Mouse (Mus musculus) right cerebral cortex, postnatal 36 days (tissue): Measurements from ENCODE around the gene Rfpl4b.
A peak's percentile ranks its signal among the peaks of the same experiment; 100 is the strongest.
"Not testable (repeated sequence)": the region's sequence is repeated elsewhere in the genome, so short reads cannot be mapped to it uniquely, and the experiment has no call there.

ENCODE experiments used
- DNase-seq, 2 experiments: peaks; one replicate each; pipeline ENCODE4 v3.0.0; 2022; ENCODE audit warnings: low spot score in 2 of 2, mixed read lengths in 1 of 2

Gene Rfpl4b

DNA sequence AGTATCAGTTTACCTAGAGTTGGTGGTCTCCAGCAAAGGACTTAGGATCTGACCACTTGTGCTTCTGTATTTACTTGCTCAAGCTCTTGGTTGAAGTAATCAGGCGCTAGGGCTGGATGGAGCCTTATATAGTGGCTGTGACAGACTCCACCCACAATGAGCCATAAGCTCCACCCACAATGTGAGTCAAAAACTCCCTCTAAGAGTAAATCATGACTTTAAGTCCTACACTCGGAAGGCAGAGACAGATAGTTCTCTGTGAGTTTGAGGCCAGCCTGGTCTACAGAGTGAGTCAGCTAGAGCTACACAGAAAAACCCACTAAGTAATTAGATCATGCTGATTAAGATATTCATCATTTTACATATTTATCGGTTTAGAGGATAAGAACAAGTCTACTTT is at the start of gene Rfpl4b:
Gene Rfpl4b (minus strand): TSS at position 101 of the 400 bp plus-strand sequence.
- DNase-seq = no peak

DNA sequence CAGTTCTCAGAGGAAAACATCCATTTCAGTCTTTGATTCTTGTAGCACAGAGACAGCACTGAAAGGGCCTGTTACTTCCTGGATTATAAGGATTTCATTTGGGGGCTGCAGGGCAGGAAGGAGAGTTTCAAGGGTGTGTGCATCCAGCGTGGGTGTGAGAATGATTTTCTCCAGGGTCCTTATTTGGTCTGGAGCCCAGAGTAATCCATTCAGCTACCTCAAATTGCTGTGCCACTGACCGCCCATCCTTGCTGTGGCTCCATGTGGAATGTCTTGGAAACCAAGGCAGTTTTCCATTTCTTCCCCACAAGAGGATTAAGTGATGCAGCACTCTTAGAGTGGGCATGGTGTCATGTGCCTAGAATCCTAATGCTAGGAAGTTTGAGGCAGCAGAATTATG is 33.6 kb upstream of the Rfpl4b start:
- DNase-seq = no peak

DNA sequence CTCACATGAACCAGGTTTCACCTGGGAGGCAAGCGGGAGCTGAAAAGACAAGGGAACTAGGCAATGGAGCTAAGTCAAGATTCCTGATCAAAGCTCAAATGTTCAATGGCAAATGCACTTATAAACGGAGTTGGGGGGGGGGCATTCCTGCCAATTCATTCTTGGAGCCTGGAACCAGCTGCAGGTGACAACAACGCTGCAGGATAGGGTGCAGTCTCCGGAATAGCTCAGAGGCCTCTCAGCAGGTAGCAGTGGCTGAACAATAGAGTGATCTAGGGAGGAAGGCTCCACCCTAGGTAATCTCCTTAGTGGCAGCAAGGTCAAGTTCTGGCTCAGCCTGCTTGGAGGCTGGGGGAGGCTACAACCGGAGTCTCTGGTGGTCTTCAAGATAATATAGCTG is 28.4 kb upstream of the Rfpl4b start:
- DNase-seq = not testable (repeated sequence)

DNA sequence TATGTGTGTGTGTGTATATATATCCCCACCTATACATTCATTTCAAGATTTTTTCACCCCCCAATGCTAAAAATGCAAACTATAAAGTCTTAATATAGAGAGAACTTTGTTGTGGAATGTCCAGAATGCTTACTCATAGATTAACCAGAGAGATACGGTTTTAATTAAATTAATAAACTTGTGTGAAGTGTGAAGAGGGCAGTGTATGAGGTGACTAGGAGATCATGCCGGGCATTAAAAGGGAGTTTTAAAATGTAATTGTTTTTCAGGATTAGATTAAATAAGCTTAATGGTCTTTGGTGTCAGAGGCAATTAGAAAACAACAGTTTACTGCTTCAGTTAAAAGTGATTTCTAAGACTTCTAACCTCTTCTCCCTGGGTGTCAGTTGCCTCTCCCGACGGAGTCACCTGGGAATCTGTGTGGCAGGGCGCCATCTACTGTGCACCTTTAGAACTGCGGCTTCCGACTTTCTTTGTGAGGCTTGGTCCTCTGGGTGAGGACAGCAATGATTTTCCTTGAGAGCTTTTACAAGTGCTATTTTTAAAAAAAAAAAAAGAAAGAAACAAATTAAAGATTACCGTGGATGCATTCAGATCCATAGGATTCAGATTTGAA is 27.4 kb upstream of the Rfpl4b start:
- DNase-seq = peak; percentile 42 to 53

DNA sequence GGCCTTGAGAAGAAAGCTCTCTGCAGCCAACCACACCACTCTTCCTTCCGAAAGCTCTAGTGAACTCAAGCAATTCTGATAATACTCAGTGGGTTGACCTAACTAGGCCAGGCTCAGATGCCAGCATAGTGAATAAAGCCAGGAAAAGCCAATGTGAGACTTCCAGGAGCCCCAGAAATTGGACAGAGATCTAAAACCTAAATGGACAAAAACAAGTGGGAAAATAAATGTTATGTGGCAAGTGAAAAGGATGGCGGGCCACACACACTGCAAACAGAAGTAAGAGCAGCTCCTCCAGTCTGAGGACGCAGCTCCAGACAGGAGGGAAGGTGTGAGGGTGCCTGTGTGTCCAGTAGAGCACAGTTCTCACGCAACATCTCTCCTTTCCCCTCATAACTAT is 26.7 kb upstream of the Rfpl4b start:
- DNase-seq = no peak

DNA sequence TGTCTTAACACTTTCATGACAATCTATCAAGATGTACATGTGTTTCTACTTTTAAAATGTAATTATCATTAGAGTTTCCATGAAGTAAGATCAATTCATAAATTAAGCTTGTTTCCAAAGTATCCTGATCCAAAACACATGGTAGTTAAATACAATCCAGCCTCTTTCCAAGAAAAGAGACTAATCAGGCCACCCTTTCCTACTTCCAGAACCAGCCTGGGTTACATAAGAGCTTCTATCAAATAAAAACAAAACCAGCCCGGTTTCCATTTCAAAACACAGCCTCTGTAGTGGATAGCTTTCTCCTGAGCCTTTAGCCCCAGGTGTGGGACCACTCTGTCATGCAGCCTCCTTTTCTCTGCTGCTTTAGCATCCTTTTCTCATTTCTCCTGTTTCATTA is 2.2 kb upstream of the Rfpl4b start:
- DNase-seq = no peak

DNA sequence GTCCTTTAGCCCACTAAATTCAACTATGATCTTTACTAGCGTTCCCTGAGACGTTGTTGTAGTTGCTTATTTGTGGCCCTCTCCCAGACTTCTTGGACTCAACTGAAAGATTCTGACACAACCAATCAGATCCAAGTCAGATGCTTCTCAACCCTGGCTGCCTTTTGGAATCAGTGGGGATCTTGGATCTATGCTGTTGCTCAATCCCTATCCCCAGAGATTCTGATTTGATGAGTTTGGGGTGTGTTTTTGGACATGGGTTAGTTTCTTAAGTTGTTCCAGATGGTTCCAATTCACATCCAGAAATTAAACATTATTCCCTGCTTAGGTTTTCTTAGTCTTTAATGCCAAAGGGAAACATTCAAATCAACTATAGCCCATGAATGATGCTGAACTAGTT is 15.5 kb downstream of the Rfpl4b start:
- no peak for DNase-seq

DNA sequence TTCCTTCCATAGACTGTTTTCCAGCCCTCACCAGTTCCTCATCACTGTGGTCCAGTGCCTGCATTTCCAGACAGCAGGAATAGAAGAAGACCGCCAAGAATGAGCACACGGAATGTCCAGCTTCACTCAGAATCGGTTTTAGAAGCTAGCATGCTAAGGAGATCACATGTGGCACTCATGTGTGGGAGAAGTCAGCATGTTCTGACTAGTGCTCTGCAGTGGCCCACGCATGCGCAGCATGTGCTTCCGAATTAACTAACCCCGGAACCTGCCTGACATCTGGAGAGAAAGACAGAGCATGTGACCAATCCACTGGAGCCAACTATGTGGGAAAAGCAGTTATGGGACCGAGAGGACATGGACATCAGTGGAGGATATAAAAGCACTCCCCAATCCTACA is 17.5 kb downstream of the Rfpl4b start:
- DNase-seq = no peak

DNA sequence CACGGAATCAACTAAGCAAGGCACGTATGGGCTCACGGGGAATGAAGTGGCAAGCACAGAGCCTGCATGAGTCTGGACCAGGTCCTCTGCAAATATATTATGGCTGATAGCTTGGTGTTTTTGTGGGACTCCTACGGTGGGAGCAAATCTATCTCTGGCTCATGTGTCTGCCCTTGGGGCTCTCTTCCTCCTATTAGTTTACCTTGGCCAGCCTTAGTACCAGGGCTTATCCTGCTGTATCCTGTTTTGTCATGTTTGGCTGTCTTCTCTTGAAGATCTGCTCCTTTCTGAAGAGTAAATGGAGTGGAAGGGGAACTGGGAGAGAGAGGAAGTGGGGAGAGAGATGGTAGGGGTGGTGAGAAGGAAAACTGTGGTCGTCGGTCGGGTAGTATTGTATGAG is 18.3 kb downstream of the Rfpl4b start:
- no peak for DNase-seq

DNA sequence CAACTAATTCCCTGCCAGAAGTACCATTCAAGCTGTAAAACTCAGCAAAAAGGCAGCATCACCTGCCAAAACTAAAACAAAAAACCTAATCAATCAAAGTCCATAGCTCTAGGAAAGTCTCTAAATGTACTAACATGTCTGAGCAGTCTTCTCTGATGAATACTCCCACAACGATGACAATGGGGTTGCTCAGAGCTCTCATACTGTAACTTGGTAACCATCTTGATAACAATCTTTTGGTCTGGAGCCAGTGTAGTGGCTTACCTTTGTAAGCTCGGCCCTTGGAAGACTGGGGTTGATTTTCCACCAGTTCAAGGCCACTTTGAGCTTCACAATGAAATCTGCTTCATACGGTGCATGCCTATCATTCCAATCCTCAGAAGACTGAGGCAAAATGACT is 33.0 kb downstream of the Rfpl4b start:
- no peak for DNase-seq
